Mouse (Mus musculus) liver, adult 2 months (tissue): ENCODE results near the gene Bcat1. TPM values are rescaled to one million over a fixed set of nuclear protein-coding genes. Genes with fewer than 3 reads are reported as not detected.
A peak's percentile ranks its signal among the peaks of the same experiment; 100 is the strongest.

Source experiments
- DNase-seq: peaks from one replicate; pipeline ENCODE4 v3.0.0-alpha.2; 2011; ENCODE audit warnings: low read depth, low spot score; ENCODE audit errors: extremely low read depth
- H3K27ac ChIP-seq: fragments of 200-500 bp; replicated peaks from 2 replicates; pipeline ENCODE4 v1.5.1; 2012; ENCODE audit warnings: low read depth, mild to moderate bottlenecking, control low read depth, inconsistent platforms, low read length; ENCODE audit not compliant: insufficient read depth
- H3K27me3 ChIP-seq: fragments of 200-500 bp; 2 replicates; pipeline ENCODE4 v1.6.1; 2012; ENCODE audit warnings: mild to moderate bottlenecking, moderate library complexity, low read length, inconsistent platforms; ENCODE audit not compliant: control insufficient read depth, insufficient read depth
- H3K36me3 ChIP-seq: fragments of 200-500 bp; 2 replicates; pipeline ENCODE4 v1.6.1; 2012; ENCODE audit warnings: low read length, inconsistent platforms; ENCODE audit not compliant: control insufficient read depth, insufficient read depth
- H3K4me1 ChIP-seq: fragments of 200-500 bp; 2 replicates; pipeline ENCODE4 v1.6.1; 2011; ENCODE audit warnings: low read length; ENCODE audit not compliant: control insufficient read depth, insufficient read depth
- H3K4me3 ChIP-seq: fragments of 200-500 bp; 2 replicates; pipeline ENCODE4 v1.5.1; 2011; ENCODE audit warnings: low read depth, mild to moderate bottlenecking, control low read depth, low read length, moderate library complexity; ENCODE audit not compliant: insufficient read depth
- H3K79me2 ChIP-seq: fragments of 200-500 bp; 2 replicates; pipeline ENCODE4 v1.6.1; 2012; ENCODE audit warnings: inconsistent platforms, mild to moderate bottlenecking, low read length, moderate library complexity; ENCODE audit not compliant: control insufficient read depth, insufficient read depth
- H3K9ac ChIP-seq: fragments of 200-500 bp; 2 replicates; pipeline ENCODE4 v1.6.1; 2012; ENCODE audit warnings: low read depth, mild to moderate bottlenecking, control low read depth, inconsistent platforms, low read length
- CTCF ChIP-seq: fragments of 200-500 bp; IDR thresholded peaks from 2 replicates; pipeline ENCODE4 v1.5.1; 2011; ENCODE audit warnings: low read depth, low read length, control low read depth
- POLR2A ChIP-seq: fragments of 200-500 bp; IDR thresholded peaks from 2 replicates; pipeline ENCODE4 v1.6.1; 2011; ENCODE audit warnings: low read length, control low read depth; ENCODE audit not compliant: insufficient read depth; ENCODE audit errors: extremely low read depth
- whole genome bisulfite sequencing: fragments of 180-500 bp; shearing (Covaris S2); methylation state at CpG from one replicate; pipeline ENCODE4 v1.1.7; 2018; 5-methylcytosine and 5-hydroxymethylcytosine counted together
- polyA plus RNA-seq: library from polyadenylated mRNA; depleted of rRNA; stranded (reverse); fragments of >200 nt; gene quantifications from 2 replicates; pipeline ENCODE4 v1.2.3, GENCODE M21; 2012
- total RNA-seq: library from RNA; depleted of rRNA; stranded (reverse); fragments of >200 nt; gene quantifications from 2 replicates; pipeline ENCODE4 v1.2.3, GENCODE M21; 2014

Bcat1 gene
- total and polyA plus RNA-seq, 2 experiments, result 0.18 TPM; not detected in 1

DNA sequence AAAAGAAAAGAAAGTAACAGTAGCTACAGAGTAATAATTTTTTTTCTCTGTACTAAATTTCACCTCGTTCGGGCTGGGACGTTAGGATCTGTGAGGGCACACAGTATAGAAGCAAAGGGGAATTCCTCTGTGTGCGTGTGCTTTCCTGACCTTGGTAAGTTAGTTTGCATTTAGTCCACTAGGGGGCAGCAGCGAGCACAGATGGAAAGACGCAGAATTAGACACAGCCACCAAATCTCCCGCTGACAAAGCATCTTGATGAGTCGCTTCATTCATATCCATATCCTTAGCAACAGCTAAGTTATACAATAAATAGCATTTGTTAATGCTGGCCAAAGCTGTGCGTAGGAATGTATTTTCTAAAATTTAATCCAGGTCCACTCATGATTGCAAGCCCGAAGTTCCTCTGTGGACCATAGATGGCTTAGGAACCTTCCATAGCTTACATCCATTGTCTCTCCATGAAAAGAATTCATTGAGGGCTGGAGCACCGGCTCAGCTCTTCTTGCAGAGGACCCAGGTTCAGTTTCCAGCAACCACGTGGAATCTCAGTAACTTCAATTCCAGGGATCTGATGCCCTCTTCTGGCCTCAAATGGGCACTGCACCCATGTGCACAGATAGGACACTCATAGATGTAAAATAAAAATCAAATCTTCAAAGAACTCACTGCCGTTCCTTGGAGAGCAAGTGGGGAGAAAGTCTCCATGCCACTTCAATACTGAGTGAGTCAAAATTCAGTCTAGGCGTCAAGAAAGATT is 52.8 kb downstream of the Bcat1 start:
- Histone ChIP-seq H3K27ac (no peak overlapping the region), H3K27me3 (no peaks in the 10 kb centered on the region; the same call in 1 of the 2 replicates), H3K4me3 (no peak overlapping the region), H3K4me1 (no peaks in the 10 kb centered on the region), H3K36me3 (no peaks in the 10 kb centered on the region), H3K79me2 (no peaks in the 10 kb centered on the region), H3K9ac (no peak overlapping the region)
- 81% methylated on average over 14 of the region's 14 CpGs for WGBS
- peak; percentile 6 for DNase-seq
- no peak for TF ChIP-seq POLR2A
- TF ChIP-seq CTCF, result peak; percentile 57

DNA sequence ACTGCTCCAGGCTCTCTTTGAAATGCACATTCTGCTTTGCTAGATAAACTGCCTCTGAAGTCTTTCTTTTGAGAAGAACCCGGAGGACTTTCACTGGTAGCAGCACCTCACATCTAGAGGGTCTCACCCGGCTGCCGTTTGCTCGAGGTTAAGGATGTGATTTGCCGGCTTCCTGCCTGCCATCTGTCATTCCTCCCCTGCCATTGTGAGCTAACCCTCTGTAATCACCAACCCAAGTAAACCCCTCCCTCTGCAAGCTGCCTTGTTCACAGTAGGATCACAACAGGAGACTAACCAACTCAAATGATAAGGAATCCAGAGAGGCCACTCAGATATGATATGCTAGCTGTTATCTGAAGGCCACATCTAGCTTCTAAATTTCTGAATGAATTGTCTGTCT is 53.6 kb downstream of the Bcat1 start:
- Histone ChIP-seq H3K27ac (no peak overlapping the region), H3K36me3 (no peaks in the 10 kb centered on the region), H3K4me3 (no peak overlapping the region), H3K27me3 (no peaks in the 10 kb centered on the region; the same call in 1 of the 2 replicates), H3K9ac (no peak overlapping the region), H3K4me1 (no peaks in the 10 kb centered on the region), H3K79me2 (no peaks in the 10 kb centered on the region)
- TF ChIP-seq CTCF (no peak), POLR2A (no peak)
- DNase-seq, result no peak
- 65% methylated on average over 5 of the region's 5 CpGs for WGBS

DNA sequence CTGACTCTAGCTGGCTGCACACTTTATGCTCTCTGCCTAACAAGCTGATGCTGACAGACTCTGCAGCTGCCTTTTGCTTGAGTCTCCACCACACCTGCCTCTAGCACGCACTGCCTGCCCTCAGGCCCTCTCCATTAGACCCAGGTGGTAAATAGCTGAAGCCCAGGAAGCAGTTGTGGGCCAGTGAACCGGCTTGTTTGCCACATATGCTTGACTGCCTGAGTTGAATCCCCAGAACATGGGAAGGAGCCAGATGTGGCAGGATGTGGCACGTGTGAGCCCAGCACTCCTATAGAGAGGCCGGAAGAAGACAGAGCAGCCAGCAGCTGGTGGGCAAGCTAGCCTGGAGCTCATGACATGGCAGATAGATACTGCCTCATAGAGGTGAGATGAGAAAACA is 55.4 kb downstream of the Bcat1 start:
- H3K79me2 ChIP-seq, result no peaks in the 10 kb centered on the region
- 87% methylated on average over 4 of the region's 4 CpGs for WGBS
- no peak for DNase-seq
- no peak overlapping the region for H3K4me3 ChIP-seq
- no peaks in the 10 kb centered on the region for H3K4me1 ChIP-seq
- no peaks in the 10 kb centered on the region; the same call in 1 of the 2 replicates for H3K27me3 ChIP-seq
- H3K9ac ChIP-seq, result no peak overlapping the region
- H3K36me3 ChIP-seq, result no peaks in the 10 kb centered on the region
- no peak overlapping the region for H3K27ac ChIP-seq
- no peak for TF ChIP-seq CTCF
- no peak for TF ChIP-seq POLR2A

- no peaks in the 10 kb centered on the region for H3K36me3 ChIP-seq
- no peak overlapping the region for H3K9ac ChIP-seq
- DNase-seq, result no peak
- 92% methylated on average over 5 of the region's 5 CpGs for WGBS
- H3K27ac ChIP-seq, result no peak overlapping the region
- TF ChIP-seq POLR2A (no peak), CTCF (no peak)
- H3K4me3 ChIP-seq, result no peak overlapping the region
- no peaks in the 10 kb centered on the region for H3K79me2 ChIP-seq
- H3K27me3 ChIP-seq, result no peaks in the 10 kb centered on the region; the same call in 1 of the 2 replicates
- H3K4me1 ChIP-seq, result no peaks in the 10 kb centered on the region
Measured at GRCm38 (mm10) chr6:145018295-145018694, 57.7 kb downstream of the Bcat1 start.

DNA sequence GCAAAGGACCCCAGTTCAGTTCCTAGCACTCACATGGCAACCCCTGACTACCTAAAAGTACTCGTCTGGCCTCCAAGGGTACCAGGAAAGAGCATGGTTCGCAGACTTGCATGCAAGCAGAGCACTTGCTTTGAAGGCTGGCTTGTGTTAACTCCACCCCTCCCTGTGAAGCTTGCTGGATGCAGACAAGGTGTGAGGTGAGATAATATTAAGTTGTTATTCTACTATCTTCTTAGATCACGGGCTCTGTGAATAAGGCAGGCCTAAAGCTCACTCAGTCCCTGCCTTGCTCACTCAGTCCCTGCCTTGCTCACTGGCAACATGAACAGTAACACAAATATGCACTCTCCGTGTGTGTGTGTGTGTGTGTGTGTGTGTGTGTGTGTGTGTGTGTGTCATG is 58.5 kb downstream of the Bcat1 start:
- no peak overlapping the region for H3K9ac ChIP-seq
- H3K27ac ChIP-seq, result no peak overlapping the region
- no peaks in the 10 kb centered on the region for H3K27me3 ChIP-seq
- TF ChIP-seq POLR2A (no peak), CTCF (no peak)
- 90% methylated on average over 4 of the region's 4 CpGs for WGBS
- DNase-seq, result no peak
- no peaks in the 10 kb centered on the region for H3K36me3 ChIP-seq
- H3K4me3 ChIP-seq, result no peak overlapping the region
- H3K79me2 ChIP-seq, result no peaks in the 10 kb centered on the region
- H3K4me1 ChIP-seq, result no peaks in the 10 kb centered on the region

DNA sequence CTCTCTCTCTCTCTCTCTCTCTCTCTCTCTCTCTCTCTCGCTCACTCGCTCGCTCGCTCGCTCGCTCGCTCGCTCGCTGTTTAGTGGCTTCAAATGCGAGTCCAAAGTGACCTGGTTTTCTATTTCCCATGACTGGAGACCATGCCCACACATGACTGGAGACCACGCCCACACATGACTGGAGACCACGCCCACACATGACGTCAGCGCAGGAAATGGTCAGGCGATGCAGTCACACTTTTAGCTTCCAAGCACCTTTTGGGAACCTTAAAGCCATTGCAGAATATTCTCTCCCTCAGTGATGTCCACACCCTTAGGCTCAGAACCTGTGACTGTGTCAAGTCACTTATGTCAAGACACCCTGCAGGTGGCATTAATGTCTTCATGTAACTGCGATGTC is 59.3 kb downstream of the Bcat1 start:
- Histone ChIP-seq H3K9ac (no peak overlapping the region), H3K79me2 (no peaks in the 10 kb centered on the region), H3K27ac (no peak overlapping the region), H3K36me3 (no peaks in the 10 kb centered on the region), H3K4me1 (no peaks in the 10 kb centered on the region), H3K27me3 (no peaks in the 10 kb centered on the region), H3K4me3 (no peak overlapping the region)
- no peak for DNase-seq
- WGBS, result 93% methylated on average over 16 of the region's 16 CpGs
- TF ChIP-seq CTCF (no peak), POLR2A (no peak)
